Mouse (Mus musculus) brain, adult 2 months (tissue): ENCODE measurements around the gene Ier5.

Source experiments
- DNase-seq: peaks from one replicate; pipeline ENCODE4 v3.0.0; 2011; ENCODE audit warnings: low read depth, low spot score

Ier5 gene

GRCm38 (mm10) chr1:155077675-155078074 lies 21.8 kb downstream of the Ier5 start:
- DNase-seq: no peak

GRCm38 (mm10) chr1:155075856-155076255 lies 23.6 kb downstream of the Ier5 start:
- DNase-seq: no peak

DNA sequence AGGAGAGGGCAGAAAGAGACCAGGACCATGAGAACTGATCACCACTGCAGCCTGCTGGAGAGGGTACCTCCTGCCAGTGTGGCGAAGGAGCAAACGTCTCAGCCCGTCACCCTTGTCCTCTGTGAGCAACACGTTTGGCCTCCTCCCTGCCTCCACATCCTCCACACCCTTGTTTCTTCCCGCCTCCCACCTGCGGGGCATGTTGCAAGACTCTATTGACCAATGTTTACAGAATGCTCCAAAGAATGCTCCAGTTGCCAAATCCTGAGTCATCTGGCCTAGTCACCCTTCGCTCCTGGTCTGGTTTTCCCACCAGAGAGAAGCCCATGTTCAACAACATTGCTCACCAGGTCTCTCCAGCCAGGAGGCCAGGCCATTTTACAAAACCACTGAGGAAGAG lies 24.6 kb downstream of the Ier5 start:
- DNase-seq: no peak

DNA sequence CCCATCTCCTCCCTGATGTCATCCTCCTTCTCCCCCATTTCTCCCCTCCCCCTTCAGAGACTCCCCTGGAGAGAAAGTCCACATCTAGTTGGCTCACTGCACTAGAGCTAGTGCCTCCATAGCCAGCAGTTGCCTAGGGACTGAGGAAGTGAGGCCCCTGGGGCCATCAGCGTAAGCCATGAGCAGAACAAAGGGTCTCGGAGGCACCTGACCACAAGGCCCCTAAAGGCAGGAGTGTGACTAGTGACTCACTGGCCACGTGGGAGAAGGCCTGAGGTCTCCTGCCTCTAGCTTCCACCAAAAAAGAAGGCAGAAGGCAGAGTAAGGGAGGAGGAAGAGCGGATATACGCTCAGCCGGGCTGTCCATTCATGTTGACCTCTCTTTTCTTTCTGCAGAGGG lies 25.5 kb downstream of the Ier5 start:
- no peak for DNase-seq

DNA sequence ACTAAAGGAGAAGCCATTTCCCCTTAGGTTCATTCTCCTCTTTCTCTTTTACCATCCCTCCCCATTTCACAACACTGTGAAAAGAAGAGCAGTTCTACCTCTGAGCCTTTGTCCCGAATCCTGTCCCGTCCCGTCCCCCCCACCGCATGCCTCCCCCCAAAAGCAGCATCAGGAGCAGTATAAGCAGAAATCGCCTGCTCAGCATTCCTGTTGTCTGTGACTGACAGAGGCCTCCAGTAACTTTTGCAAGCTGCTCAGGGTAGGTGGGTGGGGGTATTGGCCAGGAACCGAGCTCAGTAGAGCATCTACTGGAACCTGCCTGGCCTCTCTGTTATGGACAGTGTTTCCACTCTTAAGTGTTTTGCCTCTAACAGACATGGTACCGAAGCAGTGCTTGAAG lies 26.3 kb downstream of the Ier5 start:
- DNase-seq: no peak

GRCm38 (mm10) chr1:155071287-155071876 lies 28.1 kb downstream of the Ier5 start:
- DNase-seq: no peak

GRCm38 (mm10) chr1:155070561-155071286 lies 28.7 kb downstream of the Ier5 start:
- no peak for DNase-seq

DNA sequence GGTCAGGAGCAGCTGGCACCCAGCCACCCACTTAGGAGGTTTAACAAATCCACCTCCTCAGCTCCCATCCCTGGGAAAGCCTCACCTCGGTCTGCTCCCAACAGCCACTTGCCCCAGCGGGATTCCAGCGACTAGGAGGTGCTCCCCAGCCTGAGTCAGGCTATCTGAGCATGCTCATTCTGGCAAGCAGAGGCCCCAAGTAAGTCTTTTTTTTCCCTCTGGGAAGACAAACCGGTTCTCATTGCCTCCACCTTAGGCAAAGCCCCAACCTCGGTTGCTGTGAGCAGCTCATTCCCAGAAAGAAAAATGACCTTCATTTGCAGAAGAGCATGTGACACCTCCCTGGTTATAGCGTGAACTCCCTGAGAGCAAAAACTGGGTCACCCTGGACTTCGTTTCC lies 29.7 kb downstream of the Ier5 start:
- DNase-seq: no peak

DNA sequence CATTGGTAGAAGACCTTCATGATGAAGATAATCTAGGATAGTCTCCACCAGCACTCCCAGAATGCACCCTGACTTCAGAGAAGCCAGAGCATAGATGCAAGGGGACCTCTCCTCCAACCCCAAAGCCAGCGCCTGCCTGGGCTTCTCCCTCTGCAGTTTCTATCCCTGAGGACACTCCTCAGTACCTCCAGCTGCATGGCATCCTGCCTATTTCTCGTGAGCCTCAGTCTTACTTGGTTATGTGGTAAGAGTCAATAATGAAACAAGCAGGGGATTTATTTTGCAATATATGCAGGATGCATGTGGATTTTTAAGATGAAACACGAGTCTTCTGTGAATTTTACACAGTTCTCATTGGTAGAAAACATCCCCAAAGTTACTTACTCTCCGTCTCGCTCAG lies 33.2 kb downstream of the Ier5 start:
- no peak for DNase-seq

GRCm38 (mm10) chr1:155065068-155065701 lies 34.3 kb downstream of the Ier5 start:
- DNase-seq: no peak

DNA sequence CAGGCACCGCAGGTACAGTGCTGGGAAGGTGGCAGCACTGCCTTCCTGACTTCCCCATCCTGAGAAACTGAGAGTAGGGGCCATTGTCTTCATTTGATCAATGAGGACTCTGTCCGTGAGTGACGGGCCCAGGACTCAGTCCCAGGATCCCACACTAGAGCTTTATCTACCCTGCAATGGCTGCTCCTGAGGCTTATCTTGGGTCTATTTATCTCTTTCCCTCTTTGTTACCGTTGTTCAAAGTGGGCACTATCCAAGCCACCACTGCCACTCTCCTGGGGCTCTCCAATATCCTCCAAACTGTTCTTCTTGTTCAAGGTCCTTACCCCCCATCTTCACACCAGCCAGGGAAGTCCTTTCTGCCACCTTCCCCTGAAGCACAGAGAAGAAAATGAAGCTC lies 34.8 kb downstream of the Ier5 start:
- DNase-seq: no peak

DNA sequence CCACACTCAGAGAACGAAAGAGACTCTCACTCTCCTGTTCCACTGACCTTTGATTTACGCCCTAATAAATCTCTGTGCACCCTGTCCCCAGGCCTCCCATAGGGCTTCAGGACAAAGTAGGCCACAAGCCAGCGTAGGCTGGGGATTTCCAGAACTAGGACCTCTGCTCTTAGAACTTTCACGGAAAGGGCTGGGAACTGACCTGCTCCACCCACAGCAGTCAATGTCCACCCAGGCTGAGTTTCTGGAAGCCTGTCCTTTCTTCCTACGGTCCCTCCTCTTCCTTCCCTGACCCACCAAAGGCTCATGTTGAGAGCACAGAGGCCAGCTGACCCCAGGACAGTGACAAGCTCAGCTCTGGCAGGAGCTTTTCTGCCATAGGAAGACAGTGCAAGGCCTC lies 35.3 kb downstream of the Ier5 start:
- DNase-seq: no peak

DNA sequence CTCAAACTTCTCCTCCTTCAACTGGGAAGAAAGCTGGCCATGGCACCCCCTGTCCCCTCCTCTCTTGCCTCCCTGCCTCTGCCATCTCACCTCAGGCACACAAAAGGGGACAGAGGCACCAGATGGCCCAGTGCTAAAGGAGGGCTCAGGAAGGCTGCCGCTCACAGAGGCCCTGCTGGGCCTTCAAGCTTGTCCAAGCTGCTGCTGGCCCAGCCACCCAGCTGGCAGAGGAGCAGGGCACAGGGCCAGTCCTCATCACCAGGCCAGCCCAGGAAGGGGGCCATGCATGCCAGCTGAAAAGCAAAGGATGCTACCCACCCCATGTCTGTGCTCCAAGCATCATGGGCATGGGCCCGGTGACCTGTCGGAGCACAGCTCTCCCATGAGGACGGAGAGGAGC lies 36.5 kb downstream of the Ier5 start:
- DNase-seq: peak; percentile 92

- DNase-seq: no peak
Observed at GRCm38 (mm10) chr1:155062057-155062456, 37.4 kb downstream of the Ier5 start.

- DNase-seq: no peak
Observed at GRCm38 (mm10) chr1:155060832-155061801, 38.3 kb downstream of the Ier5 start.

GRCm38 (mm10) chr1:155060261-155060660 lies 39.2 kb downstream of the Ier5 start:
- peak; percentile 68 for DNase-seq

DNA sequence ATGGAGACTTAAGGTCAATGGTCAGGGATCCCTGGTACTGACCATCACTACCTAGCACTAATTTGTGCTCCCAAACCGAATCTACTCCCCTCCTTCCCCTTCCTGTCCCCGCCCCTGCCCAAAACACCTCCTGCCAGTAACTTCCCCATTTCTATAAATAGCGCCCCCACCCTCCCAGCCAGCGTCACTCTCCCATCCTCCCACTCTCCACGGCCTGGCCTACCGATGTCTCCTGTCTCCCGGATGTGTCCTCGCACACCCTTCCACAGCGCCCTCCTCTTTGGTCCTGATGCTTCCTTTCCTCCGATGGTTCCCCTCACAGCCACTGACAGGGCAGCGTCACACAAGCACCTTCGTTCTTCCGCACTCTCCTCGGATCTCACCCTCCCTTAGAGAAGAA lies 39.9 kb downstream of the Ier5 start:
- DNase-seq: peak; percentile 83

DNA sequence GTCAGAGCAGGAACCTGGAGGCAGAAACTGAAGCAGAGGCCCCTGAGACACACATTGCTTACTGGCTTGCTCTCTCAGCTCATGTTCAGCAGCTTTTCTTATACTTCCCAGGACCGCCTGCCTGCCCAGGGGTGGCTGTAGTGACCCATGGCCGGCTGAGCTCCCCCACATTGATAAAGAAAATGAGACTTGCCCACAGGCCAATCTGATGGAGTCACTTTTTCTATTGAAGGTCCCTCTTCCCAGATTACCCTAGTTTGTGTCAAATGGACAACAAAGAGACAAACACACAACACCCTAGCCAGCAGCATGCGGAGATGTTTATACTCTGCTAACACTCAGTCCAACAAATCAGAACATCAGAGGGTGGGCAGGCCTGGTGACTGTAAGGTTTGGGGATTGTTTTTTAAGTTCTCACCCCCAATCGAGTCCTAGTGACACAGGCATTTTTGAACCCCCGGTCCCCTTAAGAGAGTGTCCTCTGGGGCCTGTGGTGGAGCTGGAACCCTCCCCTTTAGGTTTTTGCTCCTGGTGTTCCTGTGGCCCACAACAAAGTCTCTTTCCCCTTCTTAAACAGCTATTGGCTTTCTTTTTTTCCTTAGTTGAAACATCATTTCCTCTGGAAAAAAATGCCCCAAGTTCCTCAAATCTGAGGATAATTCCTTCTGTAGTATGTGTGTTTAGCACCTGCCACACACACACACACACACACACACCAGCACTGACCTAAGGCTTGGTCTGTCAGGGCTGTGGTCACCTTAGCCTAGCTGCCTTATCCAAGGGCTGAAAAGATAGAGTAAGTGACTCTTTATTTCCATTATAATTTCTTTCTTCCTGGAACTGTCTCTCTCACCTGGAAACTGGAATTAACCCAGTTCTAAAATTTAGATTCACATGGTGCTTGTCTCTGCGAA lies 41.1 kb downstream of the Ier5 start:
- no peak for DNase-seq

DNA sequence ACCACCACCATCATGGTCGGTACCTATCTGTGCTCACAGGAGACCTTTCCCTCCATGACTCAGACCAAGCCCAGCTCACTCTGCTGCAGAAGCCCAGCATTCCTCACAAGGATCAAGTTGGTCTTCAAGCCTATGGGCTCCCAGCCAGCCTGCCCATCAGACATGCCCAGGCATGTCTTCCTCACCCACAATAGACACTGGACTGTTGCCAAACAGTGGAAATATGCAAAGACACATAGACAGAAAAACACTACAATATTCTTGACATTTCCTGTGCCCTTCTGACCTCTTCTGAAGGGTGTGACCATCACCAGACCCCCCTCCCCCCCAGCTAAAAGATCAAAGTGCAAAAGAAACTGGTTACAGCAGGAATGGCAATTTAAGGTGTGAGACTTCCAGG lies 43.3 kb downstream of the Ier5 start:
- no peak for DNase-seq

- no peak for DNase-seq
Observed at GRCm38 (mm10) chr1:155055041-155055440, 44.4 kb downstream of the Ier5 start.
